Mouse (Mus musculus): ENCODE measurements at regions not wholly inside any gene's neighbourhood (a gene's known extent, or its start where the extent isn't known, plus 50 kb on each side); places are given as distances from the start of the nearest gene placed in this dataset.

- TF ChIP-seq CTCF (IDR thresholded peaks at IDR 0.05; ENCODE audit: low read depth) (no peak), EP300 (IDR thresholded peaks at IDR 0.05; ENCODE audit: low read depth) (no peak)
These were observed 73.7 kb upstream of the Wars2 start for GRCm38 (mm10) chr3:99067168-99067567.
